Mouse (Mus musculus): ENCODE results near the gene Bglap3. TPM values are rescaled to one million over a fixed set of nuclear protein-coding genes. Genes with fewer than 3 reads are reported as not detected.

Gene Bglap3
- polyA plus RNA-seq, 1 experiment = 1.0 TPM

DNA sequence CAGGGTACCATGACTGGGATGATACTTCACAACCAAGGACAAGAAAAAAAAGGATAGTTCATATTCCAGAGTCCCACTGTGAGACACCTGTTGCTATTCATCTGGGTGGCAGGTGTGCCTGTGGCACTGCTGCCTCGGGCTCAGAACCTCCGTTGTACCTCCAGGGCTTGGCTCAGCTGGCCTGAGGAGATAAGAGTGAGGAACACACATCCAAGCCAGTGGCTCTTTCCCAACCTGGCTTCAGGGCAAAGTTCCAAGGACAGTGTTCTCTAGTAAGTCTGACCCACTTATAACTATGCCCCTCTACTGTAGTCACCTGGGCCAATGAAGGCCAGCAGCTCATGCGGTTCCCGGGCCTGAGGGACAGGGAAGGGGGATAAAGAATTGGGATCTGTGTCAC, 39.1 kb upstream of the Bglap3 start:
- Histone ChIP-seq H3K27ac (ENCODE audit: insufficient read depth, low read length) (no peak overlapping the region), H3K9ac (ENCODE audit: low read depth, poor library complexity, severe bottlenecking) (no peak overlapping the region), H3K36me3 (ENCODE audit: control insufficient read depth, insufficient read depth, low read length, poor library complexity, severe bottlenecking) (no peaks in the 10 kb centered on the region), H3K4me1 (ENCODE audit: control insufficient read depth, insufficient read depth, low read length) (peaks cover 3% of the 10 kb centered on the region), H3K9me3 (replicated peaks; ENCODE audit: control insufficient read depth, insufficient read depth, low read length, poor library complexity, severe bottlenecking) (no peaks in the 10 kb centered on the region), H3K27me3 (ENCODE audit: control insufficient read depth, insufficient read depth, low read length, poor library complexity, severe bottlenecking) (no peaks in the 10 kb centered on the region), H3K4me3 (ENCODE audit: low read depth, low read length) (no peak overlapping the region)
- TF ChIP-seq POLR2A (IDR thresholded peaks at IDR 0.05; ENCODE audit: insufficient read depth, low read length) = no peak
- TF ChIP-seq EP300 (IDR thresholded peaks at IDR 0.05; ENCODE audit: insufficient read depth, low read depth, low read length) = no peak
- no peak for TF ChIP-seq CTCF (IDR thresholded peaks at IDR 0.05; ENCODE audit: low read depth, low read length)

DNA sequence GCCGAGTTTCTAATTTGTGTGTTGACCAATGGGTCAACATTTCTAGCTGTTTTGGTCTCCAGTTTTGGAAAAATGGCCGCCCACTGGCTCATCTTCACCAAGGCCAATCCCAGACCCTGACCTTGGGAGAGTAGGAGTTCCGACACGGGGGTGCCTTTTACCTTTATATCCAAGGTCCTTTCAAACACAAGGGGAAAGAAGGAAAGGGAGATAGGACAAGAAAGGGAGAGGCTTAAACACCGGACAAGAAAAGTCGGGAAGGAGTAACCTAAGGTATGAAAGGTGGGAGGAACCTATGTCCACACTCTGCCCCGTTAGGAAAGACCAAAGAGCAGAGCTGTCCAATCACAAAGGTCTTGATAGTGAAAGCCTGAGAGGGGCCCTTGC, 38.1 kb upstream of the Bglap3 start:
- Histone ChIP-seq H3K4me3 (ENCODE audit: low read depth, low read length) (peak overlapping the region; percentile 67), H3K27me3 (ENCODE audit: control insufficient read depth, insufficient read depth, low read length, poor library complexity, severe bottlenecking) (no peaks in the 10 kb centered on the region)
- TF ChIP-seq CTCF (IDR thresholded peaks at IDR 0.05; ENCODE audit: low read depth, low read length) (no peak), POLR2A (IDR thresholded peaks at IDR 0.05; ENCODE audit: insufficient read depth, low read length) (no peak), EP300 (IDR thresholded peaks at IDR 0.05; ENCODE audit: insufficient read depth, low read depth, low read length) (no peak)

GRCm38 (mm10) chr3:88409741-88410644, 37.5 kb upstream of the Bglap3 start, which contains the start of gene Pmf1:
Gene Pmf1, minus strand, starts transcription at chr3:88410331.
- Histone ChIP-seq H3K4me3 (ENCODE audit: low read depth, low read length) (peak within 1 kb of the TSS; percentile 71), H3K27me3 (ENCODE audit: control insufficient read depth, insufficient read depth, low read length, poor library complexity, severe bottlenecking) (no peaks in the 10 kb centered on the region), H3K9ac (ENCODE audit: low read depth, poor library complexity, severe bottlenecking) (peak within 1 kb of the TSS; percentile 70), H3K4me1 (ENCODE audit: control insufficient read depth, insufficient read depth, low read length) (peaks cover 3% of the 10 kb centered on the region), H3K9me3 (replicated peaks; ENCODE audit: control insufficient read depth, insufficient read depth, low read length, poor library complexity, severe bottlenecking) (no peaks in the 10 kb centered on the region), H3K27ac (ENCODE audit: insufficient read depth, low read length) (peak within 1 kb of the TSS; percentile 79), H3K36me3 (ENCODE audit: control insufficient read depth, insufficient read depth, low read length, poor library complexity, severe bottlenecking) (no peaks in the 10 kb centered on the region)
- TF ChIP-seq CTCF (IDR thresholded peaks at IDR 0.05; ENCODE audit: low read depth, low read length) (no peak), POLR2A (IDR thresholded peaks at IDR 0.05; ENCODE audit: insufficient read depth, low read length) (peak; percentile 96)

More for the DNA sequence above, 38.1 kb upstream of the Bglap3 start:
- Histone ChIP-seq H3K27ac (ENCODE audit: insufficient read depth, low read length) (peak overlapping the region; percentile 79), H3K9ac (ENCODE audit: low read depth, poor library complexity, severe bottlenecking) (peak overlapping the region; percentile 70), H3K36me3 (ENCODE audit: control insufficient read depth, insufficient read depth, low read length, poor library complexity, severe bottlenecking) (no peaks in the 10 kb centered on the region), H3K9me3 (replicated peaks; ENCODE audit: control insufficient read depth, insufficient read depth, low read length, poor library complexity, severe bottlenecking) (no peaks in the 10 kb centered on the region), H3K4me1 (ENCODE audit: control insufficient read depth, insufficient read depth, low read length) (peaks cover 3% of the 10 kb centered on the region)

- Histone ChIP-seq H3K9ac (ENCODE audit: low read depth, poor library complexity, severe bottlenecking) (peak overlapping the region; percentile 70), H3K9me3 (replicated peaks; ENCODE audit: control insufficient read depth, insufficient read depth, low read length, poor library complexity, severe bottlenecking) (no peaks in the 10 kb centered on the region), H3K27me3 (ENCODE audit: control insufficient read depth, insufficient read depth, low read length, poor library complexity, severe bottlenecking) (no peaks in the 10 kb centered on the region), H3K4me1 (ENCODE audit: control insufficient read depth, insufficient read depth, low read length) (peaks cover 3% of the 10 kb centered on the region), H3K4me3 (ENCODE audit: low read depth, low read length) (peak overlapping the region; percentile 71), H3K27ac (ENCODE audit: insufficient read depth, low read length) (no peak overlapping the region), H3K36me3 (ENCODE audit: control insufficient read depth, insufficient read depth, low read length, poor library complexity, severe bottlenecking) (peaks cover under 1% of the 10 kb centered on the region; the same call in 1 of the 2 replicates)
- TF ChIP-seq POLR2A (IDR thresholded peaks at IDR 0.05; ENCODE audit: insufficient read depth, low read length) (no peak), CTCF (IDR thresholded peaks at IDR 0.05; ENCODE audit: low read depth, low read length) (no peak), EP300 (IDR thresholded peaks at IDR 0.05; ENCODE audit: insufficient read depth, low read depth, low read length) (no peak)
Measured at GRCm38 (mm10) chr3:88408953-88409352, 36.4 kb upstream of the Bglap3 start.

- peaks cover 4% of the 10 kb centered on the region; the same call in 1 of the 2 replicates for H3K36me3 ChIP-seq (ENCODE audit: control insufficient read depth, insufficient read depth, low read length, poor library complexity, severe bottlenecking)
- H3K4me1 ChIP-seq (ENCODE audit: control insufficient read depth, insufficient read depth, low read length) = peaks cover 3% of the 10 kb centered on the region
- H3K9ac ChIP-seq (ENCODE audit: low read depth, poor library complexity, severe bottlenecking) = no peak overlapping the region
- no peak for TF ChIP-seq POLR2A (IDR thresholded peaks at IDR 0.05; ENCODE audit: insufficient read depth, low read length)
- TF ChIP-seq CTCF (IDR thresholded peaks at IDR 0.05; ENCODE audit: low read depth, low read length) = no peak
- TF ChIP-seq EP300 (IDR thresholded peaks at IDR 0.05; ENCODE audit: insufficient read depth, low read depth, low read length) = no peak
- H3K9me3 ChIP-seq (replicated peaks; ENCODE audit: control insufficient read depth, insufficient read depth, low read length, poor library complexity, severe bottlenecking) = no peaks in the 10 kb centered on the region
- no peak overlapping the region for H3K4me3 ChIP-seq (ENCODE audit: low read depth, low read length)
- H3K27ac ChIP-seq (ENCODE audit: insufficient read depth, low read length) = no peak overlapping the region
- H3K27me3 ChIP-seq (ENCODE audit: control insufficient read depth, insufficient read depth, low read length, poor library complexity, severe bottlenecking) = no peaks in the 10 kb centered on the region
Measured at GRCm38 (mm10) chr3:88407529-88407928, 35.0 kb upstream of the Bglap3 start.

- Histone ChIP-seq H3K36me3 (ENCODE audit: control insufficient read depth, insufficient read depth, low read length, poor library complexity, severe bottlenecking) (peaks cover 4% of the 10 kb centered on the region; the same call in 1 of the 2 replicates), H3K4me3 (ENCODE audit: low read depth, low read length) (no peak overlapping the region), H3K27me3 (ENCODE audit: control insufficient read depth, insufficient read depth, low read length, poor library complexity, severe bottlenecking) (no peaks in the 10 kb centered on the region), H3K27ac (ENCODE audit: insufficient read depth, low read length) (no peak overlapping the region), H3K9me3 (replicated peaks; ENCODE audit: control insufficient read depth, insufficient read depth, low read length, poor library complexity, severe bottlenecking) (no peaks in the 10 kb centered on the region), H3K4me1 (ENCODE audit: control insufficient read depth, insufficient read depth, low read length) (peaks cover 3% of the 10 kb centered on the region), H3K9ac (ENCODE audit: low read depth, poor library complexity, severe bottlenecking) (no peak overlapping the region)
- no peak for TF ChIP-seq EP300 (IDR thresholded peaks at IDR 0.05; ENCODE audit: insufficient read depth, low read depth, low read length)
- TF ChIP-seq CTCF (IDR thresholded peaks at IDR 0.05; ENCODE audit: low read depth, low read length) = peak; percentile 54
Measured at GRCm38 (mm10) chr3:88407090-88407489, 34.5 kb upstream of the Bglap3 start.

Data from ES-Bruce4 (cell line).